Mouse (Mus musculus): ENCODE results near the gene Slc30a1.

- no peak for TF ChIP-seq CTCF (IDR thresholded peaks at IDR 0.05; ENCODE audit: control insufficient read depth, insufficient read depth, insufficient read length)
- no peak for TF ChIP-seq USF1 (IDR thresholded peaks at IDR 0.05; ENCODE audit: low read depth)
- no peak for TF ChIP-seq MYOG (IDR thresholded peaks at IDR 0.05; ENCODE audit: control insufficient read depth, extremely low read depth, insufficient read length)
- TF ChIP-seq MYOD1 (IDR thresholded peaks at IDR 0.05; ENCODE audit: control insufficient read depth, insufficient read length, low read depth), result no peak
- no peak for TF ChIP-seq CEBPB (IDR thresholded peaks at IDR 0.05; ENCODE audit: low read depth)
Measured at GRCm38 (mm10) chr1:191909316-191909715, 2.7 kb downstream of the Slc30a1 start.
